ENCODE assay signal across 10 mouse cellular contexts in genomic region chr11:108923781-108924180, GRCm38 (mm10). TPM values are rescaled to one million over a fixed set of nuclear protein-coding genes. Genes with fewer than 3 reads are reported as not detected.
DNase-seq lines count a peak whose midpoint lies in the region; ATAC-seq and TF ChIP-seq lines count a peak whose summit lies in the region.
"Had no signal": no experiment of that assay in that cellular context is flagged by ENCODE, and none has a peak within 500 bp of the region (broad histone marks: within the 10 kb centered on the region; RNA-seq: fewer than 3 reads in every experiment).

No protein-coding gene starts in this region.

- H3K4me1 ChIP-seq in liver, embryonic 11.5 days (replicated peaks; ENCODE audit: control insufficient read depth, insufficient read depth, low read length), result peaks cover 7% of the 10 kb centered on the region
- H3K4me1 ChIP-seq in forebrain, embryonic 14.5 days (ENCODE audit: control insufficient read depth, insufficient read depth, low read length), result peaks cover 54% of the 10 kb centered on the region
- H3K4me1 ChIP-seq in limb, embryonic 11.5 days (ENCODE audit: control insufficient read depth, insufficient read depth, low read length), result peaks cover 49% of the 10 kb centered on the region
- peaks cover 54% of the 10 kb centered on the region for H3K4me1 ChIP-seq in olfactory bulb, adult 2 months (ENCODE audit: control insufficient read depth, insufficient read depth, low read length)

- H3K9ac ChIP-seq in liver, embryonic 11.5 days (ENCODE audit: low read depth, low read length), result no peak overlapping the region
- peak overlapping the region; percentile 93; the same call in 1 of the 2 replicates for H3K9ac ChIP-seq in forebrain, embryonic 14.5 days (ENCODE audit: low read length)
- peak overlapping the region; percentile 95 for H3K9ac ChIP-seq in limb, embryonic 11.5 days (ENCODE audit: low read length)

- ATAC-seq in liver, embryonic 11.5 days (replicated peaks; ENCODE audit: low FRiP score), result no peak
- ATAC-seq in forebrain, embryonic 14.5 days, result no peak
- no peak for ATAC-seq in limb, embryonic 11.5 days (ENCODE audit: insufficient number of reproducible peaks, low FRiP score, low TSS enrichment, low read depth)

- TF ChIP-seq CTCF in olfactory bulb, adult 2 months (IDR thresholded peaks at IDR 0.05; ENCODE audit: insufficient read depth, low read depth, low read length), result no peak

- no peaks in the 10 kb centered on the region for H3K36me3 ChIP-seq in liver, embryonic 11.5 days (ENCODE audit: control insufficient read depth, insufficient read depth, low read length)
- no peaks in the 10 kb centered on the region for H3K36me3 ChIP-seq in forebrain, embryonic 14.5 days (ENCODE audit: control insufficient read depth, insufficient read depth, low read length)
- no peaks in the 10 kb centered on the region for H3K36me3 ChIP-seq in limb, embryonic 11.5 days (ENCODE audit: control insufficient read depth, insufficient read depth, low read length)

- no peaks in the 10 kb centered on the region for H3K9me3 ChIP-seq in liver, embryonic 11.5 days (ENCODE audit: control insufficient read depth, low read length)
- H3K9me3 ChIP-seq in forebrain, embryonic 14.5 days (replicated peaks; ENCODE audit: control insufficient read depth, low read length), result no peaks in the 10 kb centered on the region
- H3K9me3 ChIP-seq in limb, embryonic 11.5 days (ENCODE audit: control insufficient read depth, low read length), result no peaks in the 10 kb centered on the region

- H3K4me2 ChIP-seq in liver, embryonic 11.5 days, result peak overlapping the region; percentile 88
- peak overlapping the region; percentile 89 for H3K4me2 ChIP-seq in forebrain, embryonic 14.5 days (ENCODE audit: low read length)
- H3K4me2 ChIP-seq in limb, embryonic 11.5 days (ENCODE audit: low read depth, severe bottlenecking), result peak overlapping the region; percentile 83

- no peak overlapping the region for H3K27ac ChIP-seq in liver, embryonic 11.5 days (ENCODE audit: low read depth, low read length)
- no peak overlapping the region; the same call in 1 of the 2 replicates for H3K27ac ChIP-seq in forebrain, embryonic 14.5 days (ENCODE audit: low read depth, low read length)
- no peak overlapping the region; the same call in 1 of the 2 replicates for H3K27ac ChIP-seq in limb, embryonic 11.5 days (replicated peaks; ENCODE audit: low read depth, low read length)
- no peak overlapping the region for H3K27ac ChIP-seq in olfactory bulb, adult 2 months (ENCODE audit: insufficient read depth, low read depth, low read length)

- H3K27me3 ChIP-seq in liver, embryonic 11.5 days (replicated peaks; ENCODE audit: control insufficient read depth, insufficient read depth, low read length), result peaks cover 54% of the 10 kb centered on the region
- no peaks in the 10 kb centered on the region for H3K27me3 ChIP-seq in forebrain, embryonic 14.5 days (replicated peaks; ENCODE audit: control insufficient read depth, insufficient read depth, low read length)
- no peaks in the 10 kb centered on the region for H3K27me3 ChIP-seq in limb, embryonic 11.5 days (ENCODE audit: control insufficient read depth, insufficient read depth, low read length)

- DNase-seq in liver, embryonic 11.5 days (ENCODE audit: low spot score), result no peak
- DNase-seq in liver, result no peak
- DNase-seq in forebrain, embryonic 14.5 days (ENCODE audit: low spot score), result no peak
- DNase-seq in limb, embryonic 11.5 days (ENCODE audit: low spot score), result peak; percentile 22
- no peak for DNase-seq in retina, embryonic 14.5 days (ENCODE audit: low spot score)
- DNase-seq in cerebellum, postnatal 14 days, result no peak
- DNase-seq in T-cell, adult 2 months (ENCODE audit: low spot score), result no peak
- DNase-seq: cerebellum, adult 8-10 months; right cerebral cortex, postnatal 25 days had no signal

- 27% methylated on average over 13 of the region's 13 CpGs for WGBS in liver, embryonic 11.5 days
- WGBS in forebrain, embryonic 14.5 days, result 28% methylated on average over 13 of the region's 13 CpGs
- 7% methylated on average over 13 of the region's 13 CpGs for WGBS in limb, embryonic 11.5 days
- WGBS in olfactory bulb, adult 2 months, result 49% methylated on average over 13 of the region's 13 CpGs

- H3K4me3 ChIP-seq in liver, embryonic 11.5 days (ENCODE audit: low read depth, low read length), result peak overlapping the region; percentile 72; the same call in 1 of the 2 replicates
- H3K4me3 ChIP-seq in forebrain, embryonic 14.5 days (ENCODE audit: low read depth, low read length), result peak overlapping the region; percentile 86
- H3K4me3 ChIP-seq in limb, embryonic 11.5 days (ENCODE audit: low read depth, low read length), result peak overlapping the region; percentile 93
- H3K4me3 ChIP-seq in olfactory bulb, adult 2 months (ENCODE audit: insufficient read depth, low read depth, low read length), result peak overlapping the region; percentile 89

- no peak for TF ChIP-seq POLR2A in olfactory bulb, adult 2 months (IDR thresholded peaks at IDR 0.05; ENCODE audit: insufficient read depth, low read depth, low read length)

RNA-seq across cellular contexts. Expression of gene Axin2, which starts 3.6 kb away (rescaled TPM):
- polyA plus RNA-seq in liver, embryonic 11.5 days (2014; fragmentation: Nextera tagmentation; extraction: Ambion mirVana), result 1.7 and 2.3 TPM in 2 replicates
- 7.8 and 9.4 TPM in 2 replicates for polyA plus RNA-seq in forebrain, embryonic 14.5 days (2014; fragmentation: Nextera tagmentation; extraction: Ambion mirVana)
- polyA plus RNA-seq in limb, embryonic 11.5 days (2014; fragmentation: Nextera tagmentation; extraction: Ambion mirVana), result 15.4 and 15.8 TPM in 2 replicates
- polyA plus RNA-seq in olfactory bulb, adult 2 months (2012; ENCODE audit: insufficient read depth, insufficient read length, low replicate concordance, missing spikeins), result not detected in 2 replicates
